Mouse (Mus musculus): ENCODE measurements around the gene Stxbp4.

Stxbp4 gene

DNA sequence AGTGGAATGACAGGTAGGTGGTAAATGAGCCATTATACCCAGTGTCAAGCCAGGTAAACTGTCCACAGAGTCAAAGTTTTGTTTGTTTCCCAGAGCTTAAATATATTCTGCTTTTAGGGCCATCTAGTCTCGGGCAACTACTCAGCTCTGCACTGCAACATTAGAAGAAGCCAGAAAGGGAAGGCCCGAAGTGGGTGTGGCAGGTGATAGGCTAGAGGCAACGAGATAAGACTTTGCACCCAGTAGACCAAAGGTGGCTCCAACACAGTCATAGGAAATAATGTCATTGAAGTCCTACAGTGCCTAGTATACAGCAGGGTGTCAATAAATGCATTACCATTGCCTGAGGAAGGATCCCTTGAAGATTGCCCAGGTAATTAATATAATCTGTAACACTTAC, 25.2 kb upstream of the Stxbp4 start:
- ChIA-PET CTCF (no interaction called here), POLR2A (no interaction called here)

DNA sequence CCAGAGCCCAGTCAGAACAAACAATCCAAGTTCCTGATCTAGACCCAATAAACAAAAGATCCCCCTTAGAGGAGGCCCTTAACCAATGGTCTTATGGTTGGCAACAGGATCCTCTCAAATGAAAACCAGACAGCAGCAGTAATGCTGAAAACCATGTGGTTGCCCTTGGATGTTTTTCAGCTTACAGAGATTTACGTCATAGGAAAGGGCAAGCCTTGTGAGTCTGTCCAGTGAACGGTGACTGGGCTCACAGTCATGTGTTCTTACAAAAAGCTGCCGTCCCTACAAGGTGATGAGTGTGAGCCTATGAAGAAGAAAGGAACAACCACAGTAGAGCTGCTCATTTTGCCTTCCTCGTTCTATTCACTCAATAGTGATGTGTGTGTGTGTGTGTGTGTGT, 22.8 kb upstream of the Stxbp4 start:
- CTCF ChIA-PET: no interaction called here

DNA sequence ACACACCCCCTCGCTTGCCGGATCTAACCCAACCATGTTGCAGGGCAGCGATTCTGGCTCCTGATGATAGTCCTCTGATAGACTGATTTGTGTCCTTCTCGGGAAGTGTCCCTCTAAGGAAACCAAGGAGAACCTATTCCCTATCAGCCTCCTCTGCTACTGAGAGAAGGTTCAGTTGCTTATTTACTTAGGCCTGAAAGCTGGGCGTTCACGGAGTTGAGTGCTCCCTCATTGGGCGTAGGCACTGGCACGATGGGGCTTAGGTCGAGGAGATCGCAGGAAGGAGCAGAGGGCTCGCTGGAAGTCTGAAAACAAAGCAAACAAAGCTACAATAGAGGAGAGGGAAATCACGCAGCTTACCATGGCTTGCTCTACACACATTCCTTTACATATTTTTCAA, 19.6 kb upstream of the Stxbp4 start:
- POLR2A ChIA-PET: interaction anchor here in 1 of 4 experiments (3.4 kb wide), 1 partner anchor 11 kb away, joined by 14 read pairs; no protein-coding TSS in a partner anchor

More for the DNA sequence above, 22.8 kb upstream of the Stxbp4 start:
- POLR2A ChIA-PET: no interaction called here

DNA sequence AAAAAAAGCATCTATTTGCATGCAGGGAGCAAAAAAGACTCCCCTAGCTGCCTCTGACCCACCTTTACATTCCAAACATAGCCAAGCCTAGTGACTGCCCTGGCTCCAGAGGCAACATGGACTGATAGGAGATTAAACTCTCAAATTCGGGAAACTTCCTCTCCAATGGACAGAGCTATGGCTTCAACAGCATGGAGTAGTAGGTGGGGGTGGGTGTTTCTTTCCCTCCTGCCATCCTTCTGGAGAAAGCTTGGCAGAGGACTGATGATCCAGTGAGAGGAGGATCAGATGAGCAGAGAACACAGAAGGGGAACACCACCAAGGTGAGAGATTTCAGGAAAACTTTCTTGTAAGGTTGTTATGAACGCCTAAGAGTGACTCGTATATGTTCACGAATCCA, 14.7 kb upstream of the Stxbp4 start:
- CTCF ChIA-PET: interaction anchor here in 1 of 4 experiments (0.6 kb wide), 1 partner anchor 335 kb away, joined by 8 read pairs; no protein-coding TSS in a partner anchor
- POLR2A ChIA-PET: interaction anchor here in 3 of 4 experiments (0.7 to 3.6 kb wide), 4 partner anchors 9 to 272 kb away, joined by 3 to 30 read pairs (median 4); partner anchors contain the start of genes Cox11 (in 1 of the 3) and Stxbp4 (in 1 of the 3)

More for the DNA sequence above, 19.6 kb upstream of the Stxbp4 start:
- CTCF ChIA-PET: no interaction called here

DNA sequence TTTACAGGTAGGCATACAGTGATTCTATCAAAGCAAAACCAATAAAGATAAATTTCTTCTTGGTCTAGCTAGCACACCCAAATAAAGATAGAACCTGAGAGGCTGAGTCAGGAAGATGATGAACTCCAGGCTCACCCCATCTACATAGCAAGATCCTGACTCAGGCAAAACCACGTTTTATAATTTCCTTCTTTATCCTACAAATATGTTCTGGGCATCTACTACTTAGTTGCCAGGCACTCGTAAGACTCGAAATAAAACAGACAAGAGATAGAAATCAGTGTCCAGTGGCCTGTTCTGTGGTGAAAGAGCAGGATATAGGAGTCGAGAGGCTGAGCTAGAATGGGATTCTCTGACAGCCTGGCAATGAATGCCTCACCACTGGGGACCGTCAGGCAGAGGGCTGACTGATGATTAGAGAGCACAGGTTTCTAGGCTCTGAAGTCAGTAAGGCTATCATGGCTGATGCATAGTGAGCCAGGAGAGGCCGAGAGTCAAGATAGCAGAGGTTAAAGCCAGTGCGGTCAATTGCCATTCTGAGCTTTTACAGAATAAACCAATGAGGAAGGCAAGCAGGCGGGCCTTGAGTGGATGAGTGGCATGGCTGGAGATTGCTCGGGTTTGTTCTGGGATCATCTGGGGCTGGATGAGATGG, 12.5 kb upstream of the Stxbp4 start:
- POLR2A ChIA-PET: interaction anchor here in 2 of 4 experiments (0.8 to 3.6 kb wide), 4 partner anchors 9 to 27 kb away, joined by 3 to 30 read pairs (median 4); partner anchors contain the start of genes Cox11 (in 2 of the 2) and Stxbp4 (in 2 of the 2)
- CTCF ChIA-PET: no interaction called here

DNA sequence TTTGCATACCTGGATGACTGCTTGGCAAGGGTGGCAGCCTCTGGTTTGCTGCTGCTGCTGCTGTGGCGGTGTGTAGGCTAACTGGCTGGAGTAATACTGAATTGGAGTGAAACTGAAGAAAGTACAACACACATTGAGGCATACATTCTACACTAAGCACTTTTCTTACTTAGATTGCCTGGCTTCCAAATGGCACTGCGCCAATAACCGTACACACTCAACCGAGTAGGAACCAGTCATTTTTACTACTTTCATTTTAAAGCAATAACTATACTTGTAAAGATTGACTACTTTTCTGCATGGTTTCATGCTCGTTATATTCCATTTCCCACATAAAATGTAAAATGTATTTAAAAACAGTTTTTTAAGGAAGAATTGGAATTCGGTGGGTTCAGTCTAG, 11.9 kb upstream of the Stxbp4 start:
- POLR2A ChIA-PET: interaction anchor here in 1 of 4 experiments (3.6 kb wide), 1 partner anchor 12 kb away, joined by 30 read pairs; the partner anchor contains the start of genes Cox11 and Stxbp4
- CTCF ChIA-PET: no interaction called here

DNA sequence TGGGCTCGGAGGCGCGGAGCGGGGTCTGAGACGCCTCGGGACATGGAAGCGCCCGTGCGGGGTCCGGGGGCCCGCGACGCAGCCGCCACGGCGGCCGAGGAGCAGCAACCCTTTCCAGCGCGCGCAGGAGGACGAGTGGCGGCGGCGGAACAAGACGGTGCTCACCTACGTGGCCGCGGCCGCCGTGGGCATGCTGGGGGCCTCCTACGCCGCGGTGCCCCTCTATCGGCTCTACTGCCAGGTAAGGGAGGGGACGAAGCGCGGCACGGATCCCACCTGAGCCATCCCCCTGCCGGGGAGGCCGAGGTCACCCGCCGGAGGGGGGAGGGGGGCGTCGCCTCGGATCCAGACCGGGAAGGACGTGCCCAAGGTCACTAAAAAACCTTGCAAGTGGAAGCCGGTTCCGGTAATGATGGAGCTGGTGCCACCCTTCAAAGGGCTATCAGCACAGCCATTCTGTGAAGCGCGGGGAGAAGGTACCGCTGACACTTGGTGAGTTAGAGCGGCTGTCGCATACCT, 487 bp upstream of the Stxbp4 start:
- POLR2A ChIA-PET: interaction anchor here in 3 of 4 experiments (0.6 to 3.8 kb wide), 9 partner anchors 9 to 389 kb away, joined by 3 to 30 read pairs (median 3); partner anchors contain the start of genes Hlf (in 1 of the 3) and Mmd (in 1 of the 3)
- CTCF ChIA-PET: interaction anchor here in 1 of 4 experiments (0.9 kb wide), 1 partner anchor 468 kb away, joined by 3 read pairs; no protein-coding TSS in a partner anchor

DNA sequence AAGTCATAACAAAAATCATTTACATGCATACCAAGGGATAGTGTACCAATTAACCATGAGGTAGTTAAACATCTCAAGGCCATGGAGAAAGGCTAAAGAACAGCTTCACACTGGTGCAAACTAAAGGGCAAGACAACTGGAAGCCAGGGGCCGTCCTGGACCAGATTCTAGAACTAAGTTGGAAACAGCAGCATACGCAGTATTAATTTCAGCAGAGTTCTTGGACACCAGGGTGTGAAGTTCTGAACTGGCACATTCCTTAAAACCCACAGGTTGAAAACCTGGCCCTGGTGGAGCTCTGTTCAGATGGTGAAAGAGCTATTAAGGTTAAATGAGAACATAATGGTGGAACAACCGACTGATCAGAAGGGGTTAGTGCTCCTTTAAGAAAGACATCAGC, 3.2 kb downstream of the Stxbp4 start:
- POLR2A ChIA-PET: no interaction called here
- CTCF ChIA-PET: interaction anchor here in 1 of 4 experiments (0.6 kb wide), 1 partner anchor 383 kb away, joined by 4 read pairs; no protein-coding TSS in a partner anchor

DNA sequence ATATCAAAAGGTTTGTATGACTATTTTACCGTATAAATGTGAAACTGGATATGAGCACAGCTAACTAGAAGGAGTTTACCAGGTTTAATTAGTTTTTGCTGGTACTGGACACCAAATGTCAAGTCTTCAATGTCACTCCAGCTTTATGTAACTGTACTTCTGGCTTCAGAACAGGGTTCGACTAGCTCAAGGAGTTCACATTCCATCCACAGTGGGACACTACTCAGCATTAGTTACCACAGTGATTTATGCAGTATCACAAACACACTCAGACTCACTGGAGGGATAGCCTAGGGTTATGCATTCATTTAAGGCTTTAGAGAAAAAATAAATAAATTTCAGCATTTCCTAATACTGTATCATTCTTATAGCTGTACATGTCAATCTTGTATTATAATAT, 5.4 kb downstream of the Stxbp4 start:
- ChIA-PET POLR2A (interaction anchor here in 1 of 4 experiments (0.5 kb wide), 1 partner anchor 20 kb away, joined by 3 read pairs; no protein-coding TSS in a partner anchor), CTCF (interaction anchor here in 2 of 4 experiments (1.5 to 1.6 kb wide), 2 partner anchors 9 kb away, joined by 3 to 4 read pairs; no protein-coding TSS in a partner anchor)

DNA sequence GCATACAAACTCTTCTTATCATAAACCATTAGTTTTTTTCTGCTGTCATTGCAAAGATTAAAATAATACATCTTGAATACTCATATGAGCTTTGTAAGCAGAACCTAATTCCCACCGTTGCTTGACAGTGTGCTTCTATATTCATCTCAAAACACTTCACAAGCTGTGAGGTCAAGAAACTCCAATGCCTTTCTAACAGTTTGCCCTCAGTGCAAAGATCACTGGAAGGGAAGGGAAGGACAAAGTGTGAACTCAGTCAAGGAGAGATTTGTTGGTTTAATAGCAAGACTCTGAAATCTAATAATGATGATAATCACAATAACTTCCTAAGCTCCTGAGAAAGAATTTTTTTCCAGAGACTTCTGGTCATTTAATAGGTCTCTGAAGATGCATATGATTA, 10.1 kb downstream of the Stxbp4 start:
- ChIA-PET POLR2A (no interaction called here), CTCF (no interaction called here)

DNA sequence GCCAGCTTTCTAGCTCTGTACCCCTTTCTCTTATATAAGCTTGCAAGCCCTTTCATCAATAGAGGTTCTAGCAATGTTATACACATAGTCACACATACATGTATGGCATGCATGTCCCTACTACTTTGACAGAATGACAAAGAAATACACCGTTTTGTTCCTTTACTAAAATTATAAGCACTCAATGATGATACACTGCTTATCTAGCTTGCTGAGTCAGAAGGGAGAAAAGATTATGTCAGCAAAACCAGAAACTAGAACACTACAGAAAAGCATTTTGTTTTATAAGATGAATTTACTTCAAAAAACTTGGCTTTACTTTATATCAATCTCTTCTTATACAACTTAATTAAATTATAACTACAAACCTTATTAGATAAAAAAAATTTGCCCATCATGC, 12.7 kb downstream of the Stxbp4 start:
- POLR2A ChIA-PET: interaction anchor here in 1 of 4 experiments (1.1 kb wide), 1 partner anchor 469 kb away, joined by 3 read pairs; no protein-coding TSS in a partner anchor
- CTCF ChIA-PET: no interaction called here

DNA sequence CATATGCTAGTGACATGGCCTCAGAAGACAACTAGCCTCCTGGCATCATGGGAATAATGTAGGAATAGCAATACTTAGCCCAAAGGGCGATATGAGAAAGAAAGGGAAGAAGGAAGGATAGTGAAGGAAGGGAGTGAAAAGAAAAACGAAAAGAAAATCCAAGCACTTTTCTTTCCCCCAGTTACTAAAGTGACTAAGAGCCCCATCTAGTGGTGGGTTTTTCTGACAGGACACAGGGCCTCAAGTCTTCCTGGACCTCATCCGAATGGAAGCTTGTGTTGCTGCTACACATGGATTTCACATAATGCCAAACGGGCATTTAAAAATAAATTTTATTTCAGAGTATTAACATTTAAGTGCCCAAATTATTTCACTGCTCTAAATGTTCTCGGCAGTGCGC, 14.4 kb downstream of the Stxbp4 start:
- ChIA-PET POLR2A (interaction anchor here in 1 of 4 experiments (1.0 kb wide), 1 partner anchor 206 kb away, joined by 3 read pairs; no protein-coding TSS in a partner anchor), CTCF (interaction anchor here in 3 of 4 experiments (0.6 to 1.9 kb wide), 5 partner anchors 8 to 316 kb away, joined by 3 to 5 read pairs (median 4); no protein-coding TSS in a partner anchor)

DNA sequence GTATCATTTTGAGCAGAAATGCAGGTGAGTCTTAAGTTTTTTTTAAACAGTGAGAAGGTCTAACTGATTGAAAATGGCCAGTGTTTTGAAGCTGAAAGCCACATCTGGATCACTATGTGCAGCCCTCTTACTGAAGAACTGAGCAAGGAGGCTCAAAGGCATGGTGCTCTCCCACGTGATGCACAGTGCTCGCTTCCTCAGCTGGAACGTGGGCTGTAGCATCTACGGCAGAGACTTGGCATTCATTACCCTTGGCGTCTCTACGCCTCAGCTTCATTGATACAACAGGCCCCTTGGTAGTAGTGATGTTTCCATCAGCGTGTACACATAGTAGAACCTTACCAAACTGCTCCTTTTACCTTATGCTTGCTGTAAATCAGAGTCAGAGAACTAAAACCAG, 15.4 kb downstream of the Stxbp4 start:
- CTCF ChIA-PET: interaction anchor here in 1 of 4 experiments (1.9 kb wide), 1 partner anchor 316 kb away, joined by 5 read pairs; no protein-coding TSS in a partner anchor
- POLR2A ChIA-PET: no interaction called here

DNA sequence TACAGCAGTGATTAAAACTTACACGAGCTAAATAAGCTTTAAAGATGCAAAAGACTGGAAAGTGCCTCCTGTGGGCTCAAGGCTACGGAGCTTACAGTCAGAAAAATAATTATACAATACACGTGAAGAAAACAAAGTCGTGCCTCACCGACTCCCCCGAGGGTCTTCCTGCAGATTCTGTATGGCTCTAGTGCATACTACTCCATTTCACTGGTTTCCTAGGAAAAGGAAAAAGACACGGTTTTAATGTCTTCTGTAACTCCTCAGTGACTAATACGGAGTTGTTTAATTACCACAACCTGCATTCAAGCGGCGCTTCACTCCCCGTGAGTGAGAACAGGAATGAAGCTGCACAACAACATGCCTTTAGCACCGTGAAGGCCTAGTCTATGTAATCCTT, 15.8 kb downstream of the Stxbp4 start:
- POLR2A ChIA-PET: no interaction called here

DNA sequence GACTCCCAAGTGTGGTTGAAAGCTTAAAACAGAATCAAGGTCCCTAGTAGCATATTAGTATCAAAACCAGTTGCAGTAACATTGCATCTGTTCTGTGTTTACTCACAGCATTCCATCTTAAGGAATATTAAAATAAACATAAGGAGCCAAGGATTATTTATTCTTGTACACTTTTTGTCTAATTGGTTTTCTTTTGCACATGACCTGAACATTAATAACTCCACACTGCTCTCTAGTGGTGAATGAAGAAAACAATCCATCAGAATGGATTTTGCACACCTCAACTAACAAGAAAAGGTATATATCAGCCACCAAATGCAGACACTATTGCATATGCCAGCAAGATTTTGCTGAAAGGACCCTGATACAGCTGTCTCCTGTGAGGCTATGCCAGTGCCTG, 21.5 kb downstream of the Stxbp4 start:
- ChIA-PET CTCF (interaction anchor here (0.5 to 1.6 kb wide), 9 partner anchors 37 to 433 kb away, joined by 3 to 11 read pairs (median 3); no protein-coding TSS in a partner anchor), POLR2A (no interaction called here)

More for the DNA sequence above, 15.8 kb downstream of the Stxbp4 start:
- CTCF ChIA-PET: no interaction called here

DNA sequence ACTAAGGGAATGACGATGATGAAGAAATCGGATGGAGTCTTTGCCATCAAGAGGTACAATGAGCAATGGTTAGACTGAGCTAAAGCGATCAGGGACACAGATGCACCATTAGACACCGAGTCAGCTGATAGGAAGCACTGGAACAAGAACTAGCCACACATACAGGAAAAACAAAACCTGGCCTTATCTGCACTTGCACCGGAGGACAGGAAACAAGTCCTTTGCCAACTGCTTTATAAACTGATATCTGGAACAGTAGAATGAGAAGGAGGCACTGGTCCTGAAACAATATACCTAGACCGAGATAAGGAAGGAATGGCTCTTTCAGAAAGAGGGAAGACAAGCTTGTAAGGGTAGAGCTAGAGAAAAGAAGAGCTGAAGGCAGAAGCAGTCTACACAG, 23.1 kb downstream of the Stxbp4 start:
- ChIA-PET POLR2A (interaction anchor here in 2 of 4 experiments (0.6 to 0.7 kb wide), 2 partner anchors 223 to 432 kb away, joined by 3 to 4 read pairs; no protein-coding TSS in a partner anchor), CTCF (interaction anchor here in 2 of 4 experiments (1.5 to 1.6 kb wide), 2 partner anchors 308 to 431 kb away, joined by 3 read pairs; no protein-coding TSS in a partner anchor)

DNA sequence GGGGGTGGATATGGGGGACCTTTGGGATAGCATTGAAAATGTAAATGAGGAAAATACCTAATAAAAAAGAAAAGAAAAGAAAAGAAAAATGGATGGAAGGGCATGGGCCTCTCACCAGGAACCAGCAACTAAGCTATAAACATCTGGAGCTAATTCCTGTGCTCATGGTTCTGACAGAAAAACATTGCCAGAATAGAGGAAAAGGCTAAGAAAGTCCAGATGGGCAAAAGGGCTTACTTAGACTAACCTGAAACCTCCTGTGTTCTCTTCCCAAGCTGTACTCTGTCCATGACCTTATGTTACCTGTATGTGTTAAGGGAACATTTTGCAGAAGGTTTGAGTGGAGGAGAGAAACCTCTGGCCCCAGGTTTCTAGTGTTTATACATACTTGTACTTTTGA, 25.8 kb downstream of the Stxbp4 start:
- ChIA-PET POLR2A (no interaction called here), CTCF (interaction anchor here in 2 of 4 experiments (0.6 kb wide), 2 partner anchors 64 to 294 kb away, joined by 3 to 7 read pairs; no protein-coding TSS in a partner anchor)

DNA sequence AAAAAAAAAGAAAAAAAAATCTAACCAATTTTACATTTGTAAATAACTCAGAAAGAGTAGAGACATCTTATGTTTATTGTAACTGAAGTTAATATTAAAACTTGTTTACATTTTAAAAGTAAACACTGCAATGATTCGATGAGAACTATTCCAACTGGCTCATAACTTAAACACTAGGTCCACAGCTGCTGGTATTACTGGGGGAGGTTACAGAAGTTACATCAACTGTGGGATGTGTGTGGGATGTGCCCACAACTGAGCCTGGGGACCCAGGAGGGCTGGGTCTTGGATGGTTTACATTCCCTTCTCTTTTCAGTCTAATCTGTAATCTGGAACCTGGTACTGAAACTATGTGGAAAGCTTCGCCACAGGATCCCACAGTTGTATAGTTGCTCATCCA, 34.8 kb downstream of the Stxbp4 start:
- POLR2A ChIA-PET: no interaction called here
- CTCF ChIA-PET: no interaction called here

DNA sequence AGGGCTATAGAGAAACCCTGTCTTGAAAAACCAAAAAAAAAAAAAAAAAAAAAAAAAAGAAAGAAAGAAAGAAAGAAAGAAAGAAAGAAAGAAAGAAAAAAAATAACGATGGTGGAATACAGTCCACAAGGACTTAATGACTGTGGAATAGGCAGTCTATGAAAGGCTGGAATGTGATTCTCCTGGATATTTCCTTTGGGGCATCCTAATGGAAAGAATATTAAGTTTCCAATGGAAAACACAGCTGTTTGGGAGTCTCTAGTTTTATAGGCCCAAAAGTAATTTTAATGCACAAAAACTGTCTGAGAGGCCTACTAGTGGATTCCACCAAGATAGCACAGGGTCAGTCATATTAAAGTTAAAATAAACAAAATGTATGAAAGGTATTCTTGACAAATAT, 42.1 kb downstream of the Stxbp4 start:
- CTCF ChIA-PET: no interaction called here
- POLR2A ChIA-PET: no interaction called here

DNA sequence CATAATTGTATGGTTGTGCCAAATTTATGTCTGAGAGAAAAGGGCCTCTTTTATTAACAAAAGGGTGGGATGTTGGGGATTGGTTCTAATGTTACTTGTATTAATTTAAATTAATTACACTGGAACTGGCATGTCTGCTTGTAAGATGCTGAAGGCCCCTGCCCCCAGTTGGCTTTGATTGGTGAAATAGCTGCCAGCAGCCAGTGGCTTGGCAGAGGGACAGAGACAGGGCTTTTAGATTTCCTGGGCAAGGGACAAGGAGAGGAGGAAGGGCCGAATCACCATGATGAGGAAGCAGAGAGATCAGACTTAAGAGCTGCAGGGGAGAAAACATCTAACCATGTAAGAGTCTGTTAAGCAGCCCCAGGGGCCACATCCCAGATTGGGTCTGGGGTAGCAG, 46.9 kb downstream of the Stxbp4 start:
- POLR2A ChIA-PET: no interaction called here
- CTCF ChIA-PET: no interaction called here
